ENCODE assay signal across 9 mouse cellular contexts in genomic region chr2:72035616-72036015, GRCm38 (mm10). TPM values are rescaled to one million over a fixed set of nuclear protein-coding genes. Genes with fewer than 3 reads are reported as not detected.
DNase-seq lines count a peak whose midpoint lies in the region; ATAC-seq and TF ChIP-seq lines count a peak whose summit lies in the region.
"Had no signal": no experiment of that assay in that cellular context is flagged by ENCODE, and none has a peak within 500 bp of the region (broad histone marks: within the 10 kb centered on the region; RNA-seq: fewer than 3 reads in every experiment).

No protein-coding gene starts in this region.

- 52% methylated on average over 8 of the region's 8 CpGs for WGBS in bone marrow, adult 2 months

- no peak overlapping the region for H3K27ac ChIP-seq in gastrocnemius, adult 2 months
- H3K27ac ChIP-seq in bone marrow, adult 2 months (ENCODE audit: control insufficient read depth, insufficient read depth, low read depth, low read length, poor library complexity) = no peak overlapping the region
- H3K27ac ChIP-seq: neural tube, embryonic 12.5 days had no signal

- DNase-seq in gastrocnemius, adult 2 months = peak; percentile 44
- DNase-seq in gastrocnemius, adult 8-10 months (ENCODE audit: low spot score in 2 of 2) = no peak
- peak; percentile 48 for DNase-seq in ovary, postnatal 36 days (ENCODE audit: low spot score)
- DNase-seq in ovary, adult 18-20 months (ENCODE audit: low spot score) = no peak
- DNase-seq in retina, embryonic 14.5 days (ENCODE audit: low spot score) = peak; percentile 61

- ATAC-seq in granulocyte monocyte progenitor cell, adult 5-6 weeks (replicated peaks; ENCODE audit: poor library complexity, severe bottlenecking) = peak; percentile 73
- ATAC-seq in monocyte, adult 5-6 weeks (replicated peaks; ENCODE audit: insufficient number of reproducible peaks, low FRiP score, low TSS enrichment, poor library complexity, severe bottlenecking) = no peak

- H3K4me3 ChIP-seq in gastrocnemius, adult 2 months = no peak overlapping the region
- H3K4me3 ChIP-seq in bone marrow, adult 2 months (replicated peaks; ENCODE audit: control insufficient read depth, low read depth, low read length) = no peak overlapping the region
- H3K4me3 ChIP-seq: neural tube, embryonic 12.5 days had no signal

- intact Hi-C loops in gastrocnemius, adult 2 months (cut with DNase I) = loop anchor here (10.0 kb wide), 1 partner anchor 1249 kb away; no protein-coding TSS in a partner anchor

- H3K4me1 ChIP-seq in bone marrow, adult 2 months (ENCODE audit: control insufficient read depth, insufficient read depth, low read length) = no peaks in the 10 kb centered on the region

- TF ChIP-seq POLR2A in bone marrow, adult 2 months (IDR thresholded peaks at IDR 0.05; ENCODE audit: borderline replicate concordance, control insufficient read depth, low read depth, low read length) = no peak

- TF ChIP-seq CTCF in gastrocnemius, adult 2 months (IDR thresholded peaks at IDR 0.05) = peak; percentile 60
- peak; percentile 44; the same call in 1 of the 2 replicates for TF ChIP-seq CTCF in bone marrow, adult 2 months (IDR thresholded peaks at IDR 0.05; ENCODE audit: control insufficient read depth, insufficient read depth, low read length)

RNA-seq across cellular contexts. Expression of gene Rapgef4, which starts 54.6 kb away (rescaled TPM):
- total RNA-seq in gastrocnemius, adult 2 months (2021) = 1 to 10 TPM; 1.8 to 3.2 TPM
- 1 to 10 TPM in 3 of 4 experiments, under 1 TPM in 1; 0.74 to 2.7 (median 2.0) TPM for total RNA-seq in gastrocnemius, adult 8-10 months (2022)
- 1.9 and 4.9 TPM in 2 replicates for polyA plus RNA-seq in bone marrow, adult 2 months (2011; ENCODE audit: insufficient read depth, insufficient read length, low replicate concordance, missing spikeins)
- 5.3 TPM in 1 of 2 replicates, not detected in the other for total RNA-seq in granulocyte monocyte progenitor cell, adult 5-6 weeks (2014; fragmentation: Nextera tagmentation)
- 1.2 and 2.6 TPM in 2 replicates for total RNA-seq in granulocyte monocyte progenitor cell, adult 5-6 weeks (2017)
- 2.1 to 4.4 TPM (median 3.8 TPM) in 3 replicates for total RNA-seq in monocyte, adult 5-6 weeks (2017)

Comparison
In these comparisons a context has a peak if more than half of its experiments do, and no peak if none do; other contexts are left out.
1. DNase-seq: peak in gastrocnemius, adult 2 months (single experiment), ovary, postnatal 36 days (single experiment) and retina, embryonic 14.5 days (single experiment); none in gastrocnemius, adult 8-10 months (0 of 2) and ovary, adult 18-20 months (single experiment).